ENCODE assay signal across 9 mouse cellular contexts in genomic region chr5:29467489-29468350, GRCm38 (mm10). TPM values are rescaled to one million over a fixed set of nuclear protein-coding genes. Genes with fewer than 3 reads are reported as not detected.
DNase-seq lines count a peak whose midpoint lies in the region; ATAC-seq and TF ChIP-seq lines count a peak whose summit lies in the region.
"Had no signal": no experiment of that assay in that cellular context is flagged by ENCODE, and none has a peak within 500 bp of the region (broad histone marks: within the 10 kb centered on the region; RNA-seq: fewer than 3 reads in every experiment).

No protein-coding gene starts in this region.

- H3K27ac ChIP-seq in heart, embryonic 10.5 days: peak overlapping the region; percentile 44; the same call in 1 of the 2 replicates
- no peak overlapping the region for H3K27ac ChIP-seq in lung, postnatal 0 days (ENCODE audit: low read length)

- no peak for ATAC-seq in G1E (ENCODE audit: extremely low read depth, insufficient number of reproducible peaks, low FRiP score, poor library complexity, severe bottlenecking)
- peak; percentile 60 for ATAC-seq in granulocyte monocyte progenitor cell, adult 5-6 weeks (replicated peaks; ENCODE audit: poor library complexity, severe bottlenecking)
- ATAC-seq in lung, postnatal 0 days: peak; percentile 38
- ATAC-seq: Patski had no signal

- TF ChIP-seq CTCF in G1E (IDR thresholded peaks at IDR 0.05; ENCODE audit: low read depth, low read length): no peak
- no peak for TF ChIP-seq CTCF in lung, postnatal 0 days (IDR thresholded peaks at IDR 0.05)

- peak overlapping the region; percentile 73 for H3K4me2 ChIP-seq in lung, postnatal 0 days (replicated peaks; ENCODE audit: low read depth, low read length)

- 2% methylated on average over 67 of the region's 67 CpGs for WGBS in heart, embryonic 10.5 days
- WGBS in lung, postnatal 0 days: 4% methylated on average over 63 of the region's 67 CpGs

- no peaks in the 10 kb centered on the region for H3K9me3 ChIP-seq in heart, embryonic 10.5 days
- no peaks in the 10 kb centered on the region for H3K9me3 ChIP-seq in G1E (replicated peaks)
- H3K9me3 ChIP-seq in lung, postnatal 0 days (ENCODE audit: low read length): no peaks in the 10 kb centered on the region

- no peak for TF ChIP-seq EP300 in lung, postnatal 0 days (IDR thresholded peaks at IDR 0.05)

- H3K27me3 ChIP-seq in heart, embryonic 10.5 days (ENCODE audit: insufficient read depth, poor library complexity, severe bottlenecking): peaks cover 76% of the 10 kb centered on the region
- H3K27me3 ChIP-seq in G1E (ENCODE audit: insufficient read depth, low read length): peaks cover 52% of the 10 kb centered on the region
- H3K27me3 ChIP-seq in lung, postnatal 0 days (replicated peaks; ENCODE audit: insufficient read depth, low read length): peaks cover 55% of the 10 kb centered on the region

- no peak for DNase-seq in heart, embryonic 10.5 days (ENCODE audit: low spot score)
- DNase-seq in heart, postnatal 10 days: no peak
- DNase-seq in G1E (ENCODE audit: low spot score): peak; percentile 23
- peak; percentile 14 for DNase-seq in lung, postnatal 0 days (ENCODE audit: low spot score)
- peak; percentile 4 to 22 for DNase-seq in thymus, postnatal 10 days (ENCODE audit: low spot score in 2 of 2)
- DNase-seq in left cerebral cortex, adult 11 months (ENCODE audit: low spot score): no peak
- no peak for DNase-seq in cerebellum, postnatal 25 days

- H3K4me3 ChIP-seq in heart, embryonic 10.5 days: peak overlapping the region; percentile 65
- H3K4me3 ChIP-seq in G1E (ENCODE audit: low read depth, low read length): peak overlapping the region; percentile 70
- H3K4me3 ChIP-seq in lung, postnatal 0 days (ENCODE audit: low read depth, low read length): peak overlapping the region; percentile 52

- 0 out of 2 replicates have a peak overlapping the region, but pooled peaks have one; percentile 19 for H3K9ac ChIP-seq in lung, postnatal 0 days (replicated peaks; ENCODE audit: low read depth)

- peaks cover 16% of the 10 kb centered on the region for H3K4me1 ChIP-seq in heart, embryonic 10.5 days
- peaks cover 14% of the 10 kb centered on the region for H3K4me1 ChIP-seq in G1E (ENCODE audit: insufficient read depth, low read depth, low read length)
- no peaks in the 10 kb centered on the region for H3K4me1 ChIP-seq in lung, postnatal 0 days (ENCODE audit: insufficient read depth, low read depth, low read length)

- intact Hi-C loops in heart, postnatal 10 days (cut with DNase I): no loop called here

- no peaks in the 10 kb centered on the region for H3K36me3 ChIP-seq in heart, embryonic 10.5 days
- no peaks in the 10 kb centered on the region for H3K36me3 ChIP-seq in G1E (replicated peaks)
- H3K36me3 ChIP-seq in lung, postnatal 0 days (ENCODE audit: insufficient read depth, low read length): no peaks in the 10 kb centered on the region

RNA-seq across cellular contexts. Expression of gene Mnx1, which starts 10.6 kb away (rescaled TPM):
- polyA plus RNA-seq in heart, embryonic 10.5 days (2016; fragmentation: Nextera tagmentation; extraction: Ambion mirVana): 0.06 TPM in 1 of 2 replicates, not detected in the other
- total RNA-seq in heart, postnatal 10 days (2021): not detected
- total RNA-seq in G1E (2014; fragmentation: Nextera tagmentation) (not detected in 2 replicates), G1E (2017) (0.06 TPM in 1 of 2 replicates, not detected in the other)
- not detected in 2 replicates for polyA plus RNA-seq in G1E (2012)
- total RNA-seq in granulocyte monocyte progenitor cell, adult 5-6 weeks (2014; fragmentation: Nextera tagmentation): not detected in 2 replicates
- not detected in 2 replicates for total RNA-seq in granulocyte monocyte progenitor cell, adult 5-6 weeks (2017)
- polyA plus RNA-seq in lung, postnatal 0 days (2015; fragmentation: Nextera tagmentation; extraction: Ambion mirVana): not detected in 2 replicates
- polyA plus RNA-seq: Patski had no signal

RNA-seq across cellular contexts. Expression of gene Nom1, which starts 33.3 kb away (rescaled TPM):
- 25.3 and 29.5 TPM in 2 replicates for polyA plus RNA-seq in heart, embryonic 10.5 days (2016; fragmentation: Nextera tagmentation; extraction: Ambion mirVana)
- 10 to 100 TPM; 14.2 to 15.4 TPM for total RNA-seq in heart, postnatal 10 days (2021)
- total RNA-seq in G1E (2014; fragmentation: Nextera tagmentation): 26.2 and 26.6 TPM in 2 replicates
- total RNA-seq in G1E (2017): 22.0 and 26.3 TPM in 2 replicates
- polyA plus RNA-seq in G1E (2012): 12.1 and 14.9 TPM in 2 replicates
- 15.4 and 31.0 TPM in 2 replicates for total RNA-seq in granulocyte monocyte progenitor cell, adult 5-6 weeks (2014; fragmentation: Nextera tagmentation)
- total RNA-seq in granulocyte monocyte progenitor cell, adult 5-6 weeks (2017): 14.3 and 23.8 TPM in 2 replicates
- polyA plus RNA-seq in lung, postnatal 0 days (2015; fragmentation: Nextera tagmentation; extraction: Ambion mirVana): 16.3 and 17.6 TPM in 2 replicates

Comparison
In these comparisons a context has a peak if more than half of its experiments do, and no peak if none do; other contexts are left out.
1. DNase-seq: peak in G1E (single experiment), lung, postnatal 0 days (single experiment) and thymus, postnatal 10 days (2 of 2); none in heart, embryonic 10.5 days (single experiment), heart, postnatal 10 days (0 of 2), left cerebral cortex, adult 11 months (single experiment) and cerebellum, postnatal 25 days (0 of 2).
2. Peak in every context shown above with its lines, with median percentiles within 50 percentile points of each other: H3K4me3 ChIP-seq.